9 mouse cellular contexts compared by ENCODE assay signal in the genomic region with DNA sequence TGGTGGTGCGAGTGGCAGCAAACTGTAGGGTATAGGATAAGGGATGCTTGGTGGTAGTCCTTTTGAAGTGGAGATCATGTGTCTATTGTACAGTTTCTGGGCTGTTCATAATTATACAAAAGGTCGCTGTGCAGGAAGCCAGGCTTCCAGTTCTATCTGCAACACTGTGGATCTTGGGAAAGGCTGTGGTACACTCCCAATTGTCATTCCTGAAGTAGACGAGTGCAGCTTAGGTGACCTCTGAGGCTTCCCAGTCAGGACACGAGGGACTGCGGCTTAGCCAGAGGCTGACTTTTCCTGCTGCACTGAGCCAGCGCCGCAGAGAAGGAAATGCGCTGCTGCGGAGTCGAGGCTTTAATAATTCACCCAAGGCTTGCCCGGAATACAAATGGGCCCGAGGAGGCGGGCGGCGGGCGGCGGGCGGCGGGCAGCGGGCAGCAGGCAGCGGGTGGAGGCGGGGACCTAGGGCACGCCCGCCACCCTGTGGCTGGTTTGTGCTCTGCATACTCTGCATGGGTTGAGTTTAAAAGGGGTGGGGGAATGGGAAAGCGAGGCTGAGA. TPM values are rescaled to one million over a fixed set of nuclear protein-coding genes. Genes with fewer than 3 reads are reported as not detected.
DNase-seq lines count a peak whose midpoint lies in the region; ATAC-seq and TF ChIP-seq lines count a peak whose summit lies in the region.
"Had no signal": no experiment of that assay in that cellular context is flagged by ENCODE, and none has a peak within 500 bp of the region (broad histone marks: within the 10 kb centered on the region; RNA-seq: fewer than 3 reads in every experiment).

No protein-coding gene starts in this region.

- peaks cover 32% of the 10 kb centered on the region for H3K27me3 ChIP-seq in forebrain, embryonic 10.5 days (ENCODE audit: poor library complexity, severe bottlenecking)
- no peaks in the 10 kb centered on the region; the same call in 1 of the 2 replicates for H3K27me3 ChIP-seq in lung, embryonic 16.5 days (ENCODE audit: control insufficient read depth, insufficient read depth, low read depth, low read length)

- no peak overlapping the region for H3K27ac ChIP-seq in forebrain, embryonic 10.5 days
- H3K27ac ChIP-seq in layer of hippocampus, adult 2 months = no peak overlapping the region
- H3K27ac ChIP-seq in lung, embryonic 16.5 days (ENCODE audit: low read length) = no peak overlapping the region
- H3K27ac ChIP-seq: macrophage had no signal

- WGBS in forebrain, embryonic 10.5 days = 16% methylated on average over 25 of the region's 25 CpGs
- WGBS in lung, embryonic 16.5 days = 15% methylated on average over 25 of the region's 25 CpGs

- peaks cover 5% of the 10 kb centered on the region; the same call in 1 of the 2 replicates for H3K4me1 ChIP-seq in forebrain, embryonic 10.5 days
- H3K4me1 ChIP-seq in lung, embryonic 16.5 days (replicated peaks; ENCODE audit: control insufficient read depth, insufficient read depth, low read length) = no peaks in the 10 kb centered on the region

- ATAC-seq in lung, embryonic 16.5 days (ENCODE audit: low read depth) = peak; percentile 71; the same call in 1 of the 2 replicates

- no peaks in the 10 kb centered on the region for H3K9me3 ChIP-seq in forebrain, embryonic 10.5 days
- no peaks in the 10 kb centered on the region for H3K9me3 ChIP-seq in lung, embryonic 16.5 days (ENCODE audit: control insufficient read depth, low read length)

- H3K4me2 ChIP-seq in lung, embryonic 16.5 days (ENCODE audit: low read depth, low read length) = peak overlapping the region; percentile 48

- peak; percentile 73 for DNase-seq in NIH3T3 (ENCODE audit: low read depth)
- DNase-seq in c-Kit-positive CD71-positive TER-119-positive erythroid progenitor cells, embryonic 14.5 days (ENCODE audit: low spot score) = peak; percentile 52
- peak; percentile 62 for DNase-seq in forebrain, embryonic 10.5 days (ENCODE audit: extremely low spot score, low spot score)
- peak; percentile 60 for DNase-seq in heart, postnatal 4 days
- peak in 1 of 2 experiments; percentile 30 for DNase-seq in layer of hippocampus, adult 2 months (ENCODE audit: low spot score in 2 of 2)
- peak; percentile 63 for DNase-seq in retina, postnatal 1 day
- peak; percentile 31 for DNase-seq in yolk sac, embryonic 10.5 days (ENCODE audit: low spot score)

- H3K4me3 ChIP-seq in forebrain, embryonic 10.5 days = peak overlapping the region; percentile 47
- peak overlapping the region; percentile 39 for H3K4me3 ChIP-seq in layer of hippocampus, adult 2 months
- H3K4me3 ChIP-seq in lung, embryonic 16.5 days (ENCODE audit: low read length) = peak overlapping the region; percentile 32

- H3K36me3 ChIP-seq in forebrain, embryonic 10.5 days (replicated peaks) = no peaks in the 10 kb centered on the region
- no peaks in the 10 kb centered on the region for H3K36me3 ChIP-seq in lung, embryonic 16.5 days (ENCODE audit: control insufficient read depth, insufficient read depth, low read length)

- peak overlapping the region; percentile 27; the same call in 1 of the 2 replicates for H3K9ac ChIP-seq in lung, embryonic 16.5 days (ENCODE audit: low read length)

- peak; percentile 86 for TF ChIP-seq CTCF in layer of hippocampus, adult 2 months (conservative IDR thresholded peaks at IDR 0.05)

RNA-seq across cellular contexts. Expression of a gene that starts 45.4 kb away (rescaled TPM):
- 833 and 839 TPM in 2 replicates for polyA plus RNA-seq in forebrain, embryonic 10.5 days (2016; fragmentation: Nextera tagmentation; extraction: Ambion mirVana)
- 100 to 1,000 TPM; 117 to 137 TPM for total RNA-seq in heart, postnatal 4 days (2021)
- total RNA-seq in layer of hippocampus, adult 2 months (2021) = 10 to 100 TPM; 12.2 to 19.3 TPM
- polyA plus RNA-seq in lung, embryonic 16.5 days (2015; fragmentation: Nextera tagmentation; extraction: Ambion mirVana) = 210 and 238 TPM in 2 replicates

Comparison
In these comparisons a context has a peak if more than half of its experiments do, and no peak if none do; other contexts are left out.
1. RNA of a gene that starts 45.4 kb away (total RNA-seq): 117 to 137 TPM in heart, postnatal 4 days; 12.2 to 19.3 TPM in layer of hippocampus, adult 2 months; every median in the first group is over 4 times any median in the second.
2. Peak in every context shown above with its lines, with median percentiles within 50 percentile points of each other: H3K4me3 ChIP-seq.